Mouse (Mus musculus) intestine, embryonic 16.5 days (tissue): Measurements from ENCODE around the gene Washc1. TPM values are rescaled to one million over a fixed set of nuclear protein-coding genes. Genes with fewer than 3 reads are reported as not detected.

Source experiments
- ATAC-seq: fragments of 200-750 bp; cut with Nextera tagmentation; 2 replicates; pipeline ENCODE4 v1.8.0; 2017; ENCODE audit warnings: moderate TSS enrichment, moderate library complexity
- H3K27ac ChIP-seq: fragments of 300-500 bp; sonication (generic); 2 replicates; pipeline ENCODE4 v1.5.1; 2014; ENCODE audit warnings: mild to moderate bottlenecking, low read length
- H3K27me3 ChIP-seq: fragments of 300-500 bp; sonication (generic); replicated peaks from 2 replicates; pipeline ENCODE4 v1.6.1; 2014; ENCODE audit warnings: low read length, control low read depth, mixed read lengths; ENCODE audit not compliant: control insufficient read depth, insufficient read depth
- H3K36me3 ChIP-seq: fragments of 300-500 bp; sonication (generic); 2 replicates; pipeline ENCODE4 v1.6.1; 2014; ENCODE audit warnings: low read length, control low read depth; ENCODE audit not compliant: control insufficient read depth, insufficient read depth
- H3K4me1 ChIP-seq: fragments of 300-500 bp; sonication (generic); 2 replicates; pipeline ENCODE4 v1.6.1; 2014; ENCODE audit warnings: low read length, control low read depth, mixed read lengths; ENCODE audit not compliant: control insufficient read depth, insufficient read depth
- H3K4me2 ChIP-seq: fragments of 300-500 bp; sonication (generic); 2 replicates; pipeline ENCODE4 v1.6.1; 2014; ENCODE audit warnings: low read depth, low read length, control low read depth
- H3K4me3 ChIP-seq: fragments of 300-500 bp; sonication (generic); 2 replicates; pipeline ENCODE4 v1.5.1; 2014; ENCODE audit warnings: mild to moderate bottlenecking, low read length
- H3K9ac ChIP-seq: fragments of 300-500 bp; sonication (generic); 2 replicates; pipeline ENCODE4 v1.6.1; 2014; ENCODE audit warnings: low read depth, low read length
- H3K9me3 ChIP-seq: fragments of 300-500 bp; sonication (generic); 2 replicates; pipeline ENCODE4 v1.6.1; 2016; ENCODE audit warnings: low read length, control low read depth; ENCODE audit not compliant: control insufficient read depth
- WGBS: fragments of 180-500 bp; shearing (Covaris S2); extraction: QIAGEN DNeasy Blood & Tissue Kit; methylation state at CpG from one replicate; pipeline ENCODE4 v1.1.7; 2014; 5-methylcytosine and 5-hydroxymethylcytosine counted together
- polyA plus RNA-seq: library from polyadenylated mRNA; unstranded; fragments of >200 nt; fragmentation: Nextera tagmentation; extraction: Ambion mirVana; gene quantifications from 2 replicates; pipeline ENCODE4 v1.2.1, GENCODE M21; 2015

The Washc1 gene
- polyA plus RNA-seq, 1 experiment from 2014 or later = 41.9 TPM

- H3K36me3 ChIP-seq = no peaks in the 10 kb centered on the region; the same call in 1 of the 2 replicates
- H3K27me3 ChIP-seq = no peaks in the 10 kb centered on the region
- no peak overlapping the region for H3K27ac ChIP-seq
- no peak overlapping the region for H3K9ac ChIP-seq
- H3K4me3 ChIP-seq = no peak overlapping the region
- 87% methylated on average over 1 of the region's 1 CpGs for WGBS
- ATAC-seq = no peak
- H3K9me3 ChIP-seq = no peaks in the 10 kb centered on the region
- no peaks in the 10 kb centered on the region for H3K4me1 ChIP-seq
- H3K4me2 ChIP-seq = no peak overlapping the region
Measured at GRCm38 (mm10) chr17:66085038-66085437, 26.3 kb upstream of the Washc1 start.

GRCm38 (mm10) chr17:66090251-66090650 is 21.1 kb upstream of the Washc1 start:
- Histone ChIP-seq H3K4me1 (no peaks in the 10 kb centered on the region), H3K27ac (no peak overlapping the region), H3K4me2 (no peak overlapping the region), H3K36me3 (no peaks in the 10 kb centered on the region; the same call in 1 of the 2 replicates), H3K27me3 (no peaks in the 10 kb centered on the region), H3K9ac (no peak overlapping the region), H3K9me3 (no peaks in the 10 kb centered on the region), H3K4me3 (no peak overlapping the region)
- ATAC-seq = no peak

GRCm38 (mm10) chr17:66091392-66091791 is 20.0 kb upstream of the Washc1 start:
- H3K4me1 ChIP-seq = no peaks in the 10 kb centered on the region
- no peaks in the 10 kb centered on the region for H3K27me3 ChIP-seq
- H3K9ac ChIP-seq = no peak overlapping the region
- no peaks in the 10 kb centered on the region; the same call in 1 of the 2 replicates for H3K36me3 ChIP-seq
- no peak for ATAC-seq
- no peaks in the 10 kb centered on the region for H3K9me3 ChIP-seq
- H3K4me2 ChIP-seq = no peak overlapping the region
- 79% methylated on average over 2 of the region's 2 CpGs for WGBS
- H3K4me3 ChIP-seq = no peak overlapping the region
- no peak overlapping the region for H3K27ac ChIP-seq

- Histone ChIP-seq H3K9ac (no peak overlapping the region), H3K4me2 (no peak overlapping the region), H3K27ac (no peak overlapping the region), H3K4me1 (no peaks in the 10 kb centered on the region), H3K9me3 (no peaks in the 10 kb centered on the region), H3K4me3 (no peak overlapping the region), H3K36me3 (no peaks in the 10 kb centered on the region; the same call in 1 of the 2 replicates), H3K27me3 (no peaks in the 10 kb centered on the region)
- no peak for ATAC-seq
- 93% methylated on average over 2 of the region's 2 CpGs for WGBS
Measured at GRCm38 (mm10) chr17:66092065-66092464, 19.3 kb upstream of the Washc1 start.

- Histone ChIP-seq H3K4me3 (no peak overlapping the region), H3K27ac (no peak overlapping the region), H3K4me2 (no peak overlapping the region), H3K36me3 (no peaks in the 10 kb centered on the region; the same call in 1 of the 2 replicates), H3K9me3 (no peaks in the 10 kb centered on the region), H3K4me1 (no peaks in the 10 kb centered on the region), H3K9ac (no peak overlapping the region), H3K27me3 (no peaks in the 10 kb centered on the region)
- ATAC-seq = no peak
- 59% methylated on average over 3 of the region's 3 CpGs for WGBS
Measured at GRCm38 (mm10) chr17:66092664-66093063, 18.7 kb upstream of the Washc1 start.

- under 1% methylated on average over 41 of the region's 41 CpGs for WGBS
- Histone ChIP-seq H3K9me3 (no peaks in the 10 kb centered on the region), H3K36me3 (no peaks in the 10 kb centered on the region), H3K27ac (peak overlapping the region; percentile 95), H3K4me2 (peak overlapping the region; percentile 77), H3K27me3 (no peaks in the 10 kb centered on the region), H3K4me1 (peaks cover 11% of the 10 kb centered on the region), H3K4me3 (peak overlapping the region; percentile 60), H3K9ac (peak overlapping the region; percentile 98)
- peak; percentile 74 for ATAC-seq
Measured at GRCm38 (mm10) chr17:66100566-66101379, 10.6 kb upstream of the Washc1 start.

GRCm38 (mm10) chr17:66101380-66102330 is 9.7 kb upstream of the Washc1 start, which contains the start of gene Ndufv2:
Gene Ndufv2, minus strand, starts transcription at chr17:66101559.
- no peaks in the 10 kb centered on the region for H3K9me3 ChIP-seq
- H3K4me2 ChIP-seq = peak within 1 kb of the TSS; percentile 77
- peaks cover 11% of the 10 kb centered on the region for H3K4me1 ChIP-seq
- H3K27me3 ChIP-seq = no peaks in the 10 kb centered on the region
- WGBS = under 1% methylated on average over 54 of the region's 67 CpGs
- H3K27ac ChIP-seq = peak within 1 kb of the TSS; percentile 95
- peak; percentile 100 for ATAC-seq
- H3K9ac ChIP-seq = peak within 1 kb of the TSS; percentile 98
- peak within 1 kb of the TSS; percentile 60 for H3K4me3 ChIP-seq
- no peaks in the 10 kb centered on the region for H3K36me3 ChIP-seq

- ATAC-seq = no peak
- no peaks in the 10 kb centered on the region for H3K36me3 ChIP-seq
- no peak overlapping the region for H3K4me3 ChIP-seq
- no peaks in the 10 kb centered on the region for H3K27me3 ChIP-seq
- no peak overlapping the region for H3K9ac ChIP-seq
- H3K27ac ChIP-seq = no peak overlapping the region
- WGBS = 91% methylated on average over 7 of the region's 7 CpGs
- no peaks in the 10 kb centered on the region for H3K9me3 ChIP-seq
- H3K4me2 ChIP-seq = no peak overlapping the region
- H3K4me1 ChIP-seq = peaks cover 9% of the 10 kb centered on the region
Measured at GRCm38 (mm10) chr17:66104076-66104475, 7.3 kb upstream of the Washc1 start.

- no peak overlapping the region for H3K4me2 ChIP-seq
- H3K27me3 ChIP-seq = no peaks in the 10 kb centered on the region
- ATAC-seq = no peak
- no peaks in the 10 kb centered on the region for H3K9me3 ChIP-seq
- peaks cover 9% of the 10 kb centered on the region; the same call in 1 of the 2 replicates for H3K4me1 ChIP-seq
- no peak overlapping the region for H3K4me3 ChIP-seq
- no peaks in the 10 kb centered on the region for H3K36me3 ChIP-seq
- WGBS = 50% methylated on average over 10 of the region's 10 CpGs
- no peak overlapping the region for H3K9ac ChIP-seq
- H3K27ac ChIP-seq = no peak overlapping the region
Measured at GRCm38 (mm10) chr17:66106601-66107267, 4.6 kb upstream of the Washc1 start.
